Mouse (Mus musculus) neural tube, embryonic 13.5 days (tissue): ENCODE results near the gene Rpain. TPM values are rescaled to one million over a fixed set of nuclear protein-coding genes. Genes with fewer than 3 reads are reported as not detected.

Source experiments
- ATAC-seq: fragments of 200-750 bp; cut with Nextera tagmentation; 2 replicates; pipeline ENCODE4 v1.8.0; 2017; ENCODE audit warnings: low read depth, mild to moderate bottlenecking, moderate TSS enrichment, moderate library complexity
- H3K27ac ChIP-seq: fragments of 300-500 bp; sonication (generic); replicated peaks from 2 replicates; pipeline ENCODE4 v1.5.1; 2015; ENCODE audit warnings: moderate library complexity, mild to moderate bottlenecking, inconsistent platforms
- H3K27me3 ChIP-seq: fragments of 300-500 bp; sonication (generic); 2 replicates; pipeline ENCODE4 v1.6.1; 2015; ENCODE audit warnings: mild to moderate bottlenecking, inconsistent platforms
- H3K36me3 ChIP-seq: fragments of 300-500 bp; sonication (generic); 2 replicates; pipeline ENCODE4 v1.6.1; 2015; ENCODE audit warnings: mild to moderate bottlenecking, inconsistent platforms
- H3K4me1 ChIP-seq: fragments of 300-500 bp; sonication (generic); replicated peaks from 2 replicates; pipeline ENCODE4 v1.6.1; 2015; ENCODE audit warnings: inconsistent platforms
- H3K4me2 ChIP-seq: fragments of 300-500 bp; sonication (generic); 2 replicates; pipeline ENCODE4 v1.6.1; 2015; ENCODE audit warnings: inconsistent platforms, mild to moderate bottlenecking, moderate library complexity
- H3K4me3 ChIP-seq: fragments of 300-500 bp; sonication (generic); 2 replicates; pipeline ENCODE4 v1.5.1; 2015; ENCODE audit warnings: mild to moderate bottlenecking, inconsistent platforms
- H3K9ac ChIP-seq: fragments of 300-500 bp; sonication (generic); 2 replicates; pipeline ENCODE4 v1.6.1; 2015; ENCODE audit warnings: moderate library complexity, mild to moderate bottlenecking, inconsistent platforms
- H3K9me3 ChIP-seq: fragments of 300-500 bp; sonication (generic); 2 replicates; pipeline ENCODE4 v1.6.1; 2016; ENCODE audit warnings: inconsistent platforms
- WGBS: fragments of 180-500 bp; shearing (Covaris S2); methylation state at CpG from one replicate; pipeline ENCODE4 v1.1.7; 2015; 5-methylcytosine and 5-hydroxymethylcytosine counted together
- polyA plus RNA-seq: library from polyadenylated mRNA; unstranded; fragments of >200 nt; fragmentation: Nextera tagmentation; extraction: Ambion mirVana; gene quantifications from 2 replicates; pipeline ENCODE4 v1.2.1, GENCODE M21; 2015

Gene Rpain
- polyA plus RNA-seq, 1 experiment from 2014 or later: 80.2 TPM

DNA sequence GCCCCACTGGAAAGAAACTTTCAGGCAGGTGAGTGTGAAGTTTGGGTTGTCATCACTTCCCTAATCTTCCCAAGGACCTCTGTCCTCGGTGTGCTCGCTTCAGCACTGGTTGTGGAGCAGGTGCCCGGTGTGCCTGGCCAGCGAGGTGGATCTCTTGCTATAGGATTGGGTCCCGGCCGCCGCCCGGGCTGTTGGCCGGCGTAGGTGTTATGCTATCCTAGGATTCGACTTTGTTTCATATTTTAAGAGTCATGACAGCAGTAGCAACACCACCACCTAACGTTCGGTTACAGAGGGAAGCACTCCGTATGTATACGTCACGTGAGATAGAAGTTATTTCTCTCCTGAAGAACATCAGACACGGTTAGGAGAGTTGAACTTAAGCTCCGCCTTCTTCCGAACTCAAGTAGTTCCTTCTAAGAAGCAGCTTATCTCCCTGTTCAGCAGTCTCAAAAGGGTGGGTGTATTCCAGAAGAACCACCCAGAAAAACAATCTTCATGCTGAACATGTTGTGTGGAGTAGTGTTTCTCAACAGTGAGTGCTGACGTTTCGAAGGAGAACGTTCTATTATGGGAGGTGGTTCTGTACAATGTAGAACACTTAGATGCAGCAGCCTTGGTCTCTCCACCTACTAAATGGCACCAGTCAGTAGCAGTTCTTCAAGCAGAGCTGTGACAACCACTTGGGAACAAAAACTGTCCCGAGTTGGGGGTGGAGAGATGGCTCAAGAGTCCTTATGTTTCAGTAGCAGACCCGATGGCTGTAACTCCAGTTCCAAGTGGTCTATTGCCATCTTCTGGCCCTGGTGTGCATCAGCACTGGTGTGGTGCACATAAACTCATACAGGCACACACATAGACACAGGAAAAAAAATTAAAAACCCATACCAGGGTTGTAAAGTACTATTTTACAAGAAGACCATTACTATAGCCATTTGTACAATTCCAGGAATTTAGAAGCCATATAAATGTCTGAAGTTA is 837 bp downstream of the Rpain start:
- H3K27me3 ChIP-seq: no peaks in the 10 kb centered on the region
- peak overlapping the region; percentile 75 for H3K4me2 ChIP-seq
- H3K36me3 ChIP-seq: peaks cover 38% of the 10 kb centered on the region
- WGBS: 18% methylated on average over 24 of the region's 24 CpGs
- no peak; the same call in 1 of the 2 replicates for ATAC-seq
- peaks cover 26% of the 10 kb centered on the region for H3K4me1 ChIP-seq
- H3K9ac ChIP-seq: peak overlapping the region; percentile 78
- H3K27ac ChIP-seq: peak overlapping the region; percentile 90
- H3K9me3 ChIP-seq: no peaks in the 10 kb centered on the region
- H3K4me3 ChIP-seq: peak overlapping the region; percentile 94

DNA sequence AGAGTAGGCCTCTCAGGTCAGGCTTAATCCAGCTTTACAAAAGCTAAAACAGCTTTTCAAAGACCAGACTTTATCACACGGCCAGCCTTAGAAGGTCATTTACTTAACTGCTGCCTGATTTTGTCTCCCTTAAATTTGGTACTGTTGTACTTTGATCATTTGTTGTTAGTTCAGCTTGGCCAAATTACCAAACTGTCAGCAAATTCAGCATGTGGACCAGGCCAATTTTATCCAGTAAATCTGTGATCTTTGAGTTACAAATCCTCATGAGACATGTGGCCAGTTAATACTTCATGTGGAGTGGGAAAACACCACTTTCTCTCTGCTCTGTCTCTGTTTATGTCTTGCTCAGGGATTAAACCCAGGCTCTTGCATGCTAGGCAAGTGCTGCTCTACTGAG is 2.6 kb downstream of the Rpain start:
- no peaks in the 10 kb centered on the region for H3K9me3 ChIP-seq
- no peak for ATAC-seq
- H3K36me3 ChIP-seq: peaks cover 47% of the 10 kb centered on the region
- no peaks in the 10 kb centered on the region for H3K27me3 ChIP-seq
- H3K4me2 ChIP-seq: no peak overlapping the region
- no peak overlapping the region for H3K9ac ChIP-seq
- H3K4me1 ChIP-seq: peaks cover 23% of the 10 kb centered on the region
- no peak overlapping the region for H3K4me3 ChIP-seq
- 72% methylated on average over 1 of the region's 1 CpGs for WGBS
- H3K27ac ChIP-seq: no peak overlapping the region

DNA sequence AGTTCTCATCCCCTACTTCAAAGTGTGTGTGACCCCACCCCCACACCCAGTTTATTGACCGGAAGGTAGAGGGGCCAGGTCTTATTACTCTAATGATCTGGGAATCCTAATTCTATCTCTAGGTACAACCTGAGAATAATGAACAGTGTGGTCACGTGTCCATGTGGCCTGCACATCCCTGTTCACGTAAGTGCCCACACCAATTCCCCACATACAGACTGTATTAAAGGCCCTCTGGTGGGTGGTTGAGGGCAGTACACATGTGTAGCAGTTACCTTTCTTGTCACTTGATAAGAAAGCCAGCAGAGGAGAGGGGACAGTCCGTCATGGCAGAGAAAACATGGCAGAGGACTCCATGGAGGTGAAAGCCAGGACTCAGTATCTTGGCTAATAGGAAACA is 3.9 kb downstream of the Rpain start:
- Histone ChIP-seq H3K9me3 (no peaks in the 10 kb centered on the region), H3K27ac (no peak overlapping the region), H3K27me3 (no peaks in the 10 kb centered on the region), H3K9ac (no peak overlapping the region), H3K4me1 (peaks cover 10% of the 10 kb centered on the region), H3K4me2 (no peak overlapping the region), H3K4me3 (no peak overlapping the region), H3K36me3 (peaks cover 61% of the 10 kb centered on the region)
- 74% methylated on average over 4 of the region's 4 CpGs for whole genome bisulfite sequencing
- no peak for ATAC-seq

DNA sequence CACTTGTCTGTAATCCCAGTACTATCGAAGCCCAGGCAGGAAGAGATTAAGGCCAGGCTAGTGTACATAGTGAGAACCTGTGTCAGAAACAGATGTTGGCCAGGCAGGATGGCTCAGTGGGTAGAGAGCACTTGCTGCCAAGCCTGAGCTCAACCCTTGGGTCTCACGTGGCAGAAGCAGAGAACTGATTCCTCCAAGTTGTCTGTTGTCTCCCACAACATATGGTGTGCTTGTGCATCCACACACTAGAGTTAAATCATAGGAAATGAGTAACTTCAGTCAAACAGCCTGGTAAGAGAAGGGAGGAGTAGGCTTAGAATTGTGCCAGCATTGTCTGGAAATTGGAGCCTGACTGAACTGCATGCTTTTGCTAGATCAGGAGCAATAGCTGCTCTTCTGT is 5.2 kb downstream of the Rpain start:
- WGBS: 87% methylated on average over 2 of the region's 2 CpGs
- H3K9me3 ChIP-seq: no peaks in the 10 kb centered on the region
- peaks cover 73% of the 10 kb centered on the region for H3K36me3 ChIP-seq

GRCm38 (mm10) chr11:70977293-70977692 is 7.3 kb downstream of the Rpain start:
- Histone ChIP-seq H3K27me3 (no peaks in the 10 kb centered on the region), H3K27ac (no peak overlapping the region), H3K4me3 (no peak overlapping the region), H3K9ac (no peak overlapping the region), H3K4me1 (peaks cover 14% of the 10 kb centered on the region), H3K4me2 (no peak overlapping the region), H3K36me3 (peaks cover 84% of the 10 kb centered on the region), H3K9me3 (no peaks in the 10 kb centered on the region)
- WGBS: 87% methylated on average over 6 of the region's 6 CpGs
- no peak for ATAC-seq

More for the DNA sequence above, 5.2 kb downstream of the Rpain start:
- H3K4me3 ChIP-seq: no peak overlapping the region
- no peak overlapping the region for H3K4me2 ChIP-seq
- H3K4me1 ChIP-seq: peaks cover 7% of the 10 kb centered on the region
- no peak for ATAC-seq
- H3K9ac ChIP-seq: no peak overlapping the region
- H3K27ac ChIP-seq: no peak overlapping the region
- no peaks in the 10 kb centered on the region for H3K27me3 ChIP-seq

DNA sequence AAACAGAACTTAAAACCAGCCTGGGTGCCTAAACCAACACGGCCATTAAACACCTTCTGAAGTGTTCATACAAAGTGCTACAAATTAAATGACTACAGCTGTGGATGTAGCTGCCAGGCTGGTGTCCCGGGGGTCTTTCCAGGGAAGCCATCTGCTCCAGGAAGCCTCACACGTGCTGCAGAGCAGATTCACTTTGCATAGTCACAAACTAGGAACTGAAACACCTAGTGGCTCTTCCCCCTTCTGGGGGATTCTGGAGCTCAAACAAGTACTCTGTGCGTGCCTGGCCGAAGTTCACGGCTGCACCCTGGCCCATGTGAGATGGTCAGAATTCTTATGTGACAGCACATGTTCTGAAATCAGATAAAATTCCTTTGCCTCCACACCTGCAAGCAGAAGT is 10.2 kb downstream of the Rpain start:
- Histone ChIP-seq H3K36me3 (peaks cover 68% of the 10 kb centered on the region), H3K9ac (no peak overlapping the region), H3K4me3 (no peak overlapping the region), H3K4me1 (peaks cover 14% of the 10 kb centered on the region), H3K4me2 (no peak overlapping the region), H3K9me3 (no peaks in the 10 kb centered on the region), H3K27ac (no peak overlapping the region), H3K27me3 (no peaks in the 10 kb centered on the region)
- ATAC-seq: no peak
- 85% methylated on average over 6 of the region's 6 CpGs for WGBS

- Histone ChIP-seq H3K27me3 (no peaks in the 10 kb centered on the region), H3K4me1 (peaks cover 14% of the 10 kb centered on the region), H3K4me2 (0 out of 2 replicates have a peak overlapping the region, but pooled peaks have one; percentile 16), H3K9me3 (no peaks in the 10 kb centered on the region), H3K4me3 (0 out of 2 replicates have a peak overlapping the region, but pooled peaks have one; percentile 87), H3K27ac (no peak overlapping the region), H3K9ac (0 out of 2 replicates have a peak overlapping the region, but pooled peaks have one; percentile 85), H3K36me3 (peaks cover 68% of the 10 kb centered on the region)
- no peak for ATAC-seq
- 96% methylated on average over 14 of the region's 14 CpGs for WGBS
Observed at GRCm38 (mm10) chr11:70980751-70981510, 10.9 kb downstream of the Rpain start.

- 8% methylated on average over 12 of the region's 12 CpGs for WGBS
- no peak overlapping the region for H3K27ac ChIP-seq
Observed at GRCm38 (mm10) chr11:70982030-70982429, 12.0 kb downstream of the Rpain start.

GRCm38 (mm10) chr11:70982557-70983228 is 12.7 kb downstream of the Rpain start, which contains the start of gene C1qbp:
Gene C1qbp, minus strand, starts transcription at chr11:70983026.
- H3K9me3 ChIP-seq: no peaks in the 10 kb centered on the region
- H3K9ac ChIP-seq: peak within 1 kb of the TSS; percentile 85
- H3K4me2 ChIP-seq: peak within 1 kb of the TSS; percentile 86
- H3K36me3 ChIP-seq: peaks cover 68% of the 10 kb centered on the region
- H3K27me3 ChIP-seq: no peaks in the 10 kb centered on the region
- peak within 1 kb of the TSS; percentile 87 for H3K4me3 ChIP-seq
- WGBS: under 1% methylated on average over 64 of the region's 64 CpGs
- H3K27ac ChIP-seq: peak within 1 kb of the TSS; percentile 64
- peak; percentile 95 for ATAC-seq
- H3K4me1 ChIP-seq: peaks cover 14% of the 10 kb centered on the region

More at GRCm38 (mm10) chr11:70982030-70982429, 12.0 kb downstream of the Rpain start:
- peak overlapping the region; percentile 86 for H3K4me2 ChIP-seq
- ATAC-seq: no peak
- no peaks in the 10 kb centered on the region for H3K27me3 ChIP-seq
- H3K4me3 ChIP-seq: peak overlapping the region; percentile 87
- H3K4me1 ChIP-seq: peaks cover 14% of the 10 kb centered on the region
- peaks cover 68% of the 10 kb centered on the region for H3K36me3 ChIP-seq
- H3K9me3 ChIP-seq: no peaks in the 10 kb centered on the region
- peak overlapping the region; percentile 85 for H3K9ac ChIP-seq

GRCm38 (mm10) chr11:71001167-71001566 is 31.2 kb downstream of the Rpain start:
- no peak overlapping the region for H3K9ac ChIP-seq
- no peak overlapping the region for H3K4me2 ChIP-seq
- H3K27me3 ChIP-seq: no peaks in the 10 kb centered on the region
- peaks cover 21% of the 10 kb centered on the region for H3K4me1 ChIP-seq
- 93% methylated on average over 4 of the region's 4 CpGs for WGBS
- peaks cover 39% of the 10 kb centered on the region for H3K36me3 ChIP-seq
- no peak overlapping the region for H3K27ac ChIP-seq
- ATAC-seq: no peak
- H3K4me3 ChIP-seq: no peak overlapping the region
- H3K9me3 ChIP-seq: no peaks in the 10 kb centered on the region

- H3K27ac ChIP-seq: peak overlapping the region; percentile 83
- H3K9me3 ChIP-seq: no peaks in the 10 kb centered on the region
- H3K9ac ChIP-seq: peak overlapping the region; percentile 81
- peaks cover 21% of the 10 kb centered on the region for H3K4me1 ChIP-seq
- H3K4me3 ChIP-seq: peak overlapping the region; percentile 88
- peak; percentile 85 for ATAC-seq
- peak overlapping the region; percentile 92 for H3K4me2 ChIP-seq
- under 1% methylated on average over 49 of the region's 49 CpGs for WGBS
- H3K36me3 ChIP-seq: peaks cover 38% of the 10 kb centered on the region
- H3K27me3 ChIP-seq: no peaks in the 10 kb centered on the region
Observed at GRCm38 (mm10) chr11:71003611-71004315, 33.8 kb downstream of the Rpain start.
